Mouse (Mus musculus): ENCODE measurements around the gene Ppip5k2.

DNA sequence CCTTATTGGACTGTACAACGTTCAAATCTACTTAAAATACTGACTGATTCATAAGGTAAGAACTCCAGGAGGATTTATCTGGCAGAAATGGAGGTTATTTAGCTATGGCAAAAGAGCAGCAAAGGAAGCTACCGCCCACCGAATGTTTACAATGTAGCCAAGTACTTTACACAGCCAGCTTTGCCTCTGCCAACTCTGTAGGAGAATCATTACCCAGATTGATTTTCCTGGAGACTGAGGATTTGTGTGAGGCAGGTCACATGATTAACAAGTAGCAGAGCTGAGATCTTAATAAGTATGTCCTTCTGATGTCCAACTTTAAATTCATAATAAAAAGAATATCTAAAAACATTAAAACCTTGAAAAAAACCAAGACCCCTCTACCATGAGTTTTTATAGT lies 59.7 kb downstream of the Ppip5k2 start:
- TF ChIP-seq CTCF (IDR thresholded peaks at IDR 0.05; ENCODE audit: insufficient read depth, low read length): no peak
- TF ChIP-seq POLR2A (IDR thresholded peaks at IDR 0.05; ENCODE audit: borderline replicate concordance, extremely low read depth, low read depth, low read length): no peak

Data from lung, adult 2 months (tissue).